Mouse (Mus musculus): ENCODE measurements around the gene Rdh16f1. TPM values are rescaled to one million over a fixed set of nuclear protein-coding genes. Genes with fewer than 3 reads are reported as not detected.
A peak's percentile ranks its signal among the peaks of the same experiment; 100 is the strongest.

Rdh16f1 gene
- total and polyA plus RNA-seq, 3 experiments: not detected

- in situ Hi-C loops (cut with MboI; ENCODE audit: low pct_ligation_motif_present, low pct_unique_long_range_greater_than_20kb, low sequenced_read_pairs) (loop anchor here (5.0 to 25.0 kb wide), 4 partner anchors 34 to 206 kb away; no protein-coding TSS in a partner anchor), dilution Hi-C loops (cut with MboI; ENCODE audit: extremely low pct_ligation_motif_present, extremely low pct_unique_long_range_greater_than_20kb, low sequenced_read_pairs) (no loop called here)
- TF ChIP-seq ETS1 (conservative IDR thresholded peaks at IDR 0.05; ENCODE audit: low read depth, low read length): no peak
- H3K27ac ChIP-seq (ENCODE audit: insufficient read depth, low read depth): no peak overlapping the region
- no peaks in the 10 kb centered on the region for H3K79me2 ChIP-seq (replicated peaks; ENCODE audit: control insufficient read depth, extremely low read depth, insufficient read depth, poor library complexity, severe bottlenecking)
- no peaks in the 10 kb centered on the region for H3K36me3 ChIP-seq (replicated peaks in 1 of 2; ENCODE audit: control insufficient read depth in 1 of 2, insufficient read depth in 1 of 2, low read length in 1 of 2)
- no peak for DNase-seq (ENCODE audit: extremely low read depth)
- no peak overlapping the region for H3K4me3 ChIP-seq (replicated peaks in 1 of 3; ENCODE audit: low read depth in 2 of 3, low read length in 2 of 3, poor library complexity in 1 of 3)
- 0 out of 2 replicates have a peak overlapping the region, but pooled peaks have one; percentile 13 for H3K9ac ChIP-seq (ENCODE audit: insufficient read depth, low read depth)
- H3K4me2 ChIP-seq (ENCODE audit: insufficient read depth, low read depth, poor library complexity, severe bottlenecking): no peak overlapping the region
- H3K27me3 ChIP-seq (replicated peaks): peaks cover 38% of the 10 kb centered on the region
- H3K4me1 ChIP-seq (ENCODE audit: control insufficient read depth in 1 of 2, insufficient read depth in 2 of 2): peaks cover 10 to 14% of the 10 kb centered on the region in 2 experiments
- H3K9me3 ChIP-seq (replicated peaks; ENCODE audit: low read length): no peaks in the 10 kb centered on the region
Observed at GRCm38 (mm10) chr10:127730933-127731310, 28.7 kb upstream of the Rdh16f1 start.

GRCm38 (mm10) chr10:127731397-127731796, 28.2 kb upstream of the Rdh16f1 start:
- Histone ChIP-seq H3K27me3 (replicated peaks) (peaks cover 38% of the 10 kb centered on the region), H3K4me3 (replicated peaks in 1 of 3; ENCODE audit: low read depth in 2 of 3, low read length in 2 of 3, poor library complexity in 1 of 3) (no peak overlapping the region), H3K79me2 (replicated peaks; ENCODE audit: control insufficient read depth, extremely low read depth, insufficient read depth, poor library complexity, severe bottlenecking) (no peaks in the 10 kb centered on the region), H3K4me2 (ENCODE audit: insufficient read depth, low read depth, poor library complexity, severe bottlenecking) (no peak overlapping the region), H3K9ac (ENCODE audit: insufficient read depth, low read depth) (0 out of 2 replicates have a peak overlapping the region, but pooled peaks have one; percentile 13), H3K27ac (ENCODE audit: insufficient read depth, low read depth) (no peak overlapping the region), H3K9me3 (replicated peaks; ENCODE audit: low read length) (no peaks in the 10 kb centered on the region), H3K4me1 (ENCODE audit: control insufficient read depth in 1 of 2, insufficient read depth in 2 of 2) (peaks cover 10 to 14% of the 10 kb centered on the region in 2 experiments), H3K36me3 (replicated peaks in 1 of 2; ENCODE audit: control insufficient read depth in 1 of 2, insufficient read depth in 1 of 2, low read length in 1 of 2) (no peaks in the 10 kb centered on the region)
- dilution Hi-C loops (cut with MboI; ENCODE audit: extremely low pct_ligation_motif_present, extremely low pct_unique_long_range_greater_than_20kb, low sequenced_read_pairs) (no loop called here), in situ Hi-C loops (cut with MboI; ENCODE audit: low pct_ligation_motif_present, low pct_unique_long_range_greater_than_20kb, low sequenced_read_pairs) (loop anchor here (5.0 to 25.0 kb wide), 4 partner anchors 34 to 206 kb away; no protein-coding TSS in a partner anchor)
- TF ChIP-seq ETS1 (conservative IDR thresholded peaks at IDR 0.05; ENCODE audit: low read depth, low read length) (no peak), ZNF384 (IDR thresholded peaks at IDR 0.05; ENCODE audit: low read depth, low read length) (peak; percentile 39; the same call in 1 of the 2 replicates)
- DNase-seq (ENCODE audit: extremely low read depth): peak; percentile 3

- dilution Hi-C loops (cut with MboI; ENCODE audit: extremely low pct_ligation_motif_present, extremely low pct_unique_long_range_greater_than_20kb, low sequenced_read_pairs) (no loop called here), in situ Hi-C loops (cut with MboI; ENCODE audit: low pct_ligation_motif_present, low pct_unique_long_range_greater_than_20kb, low sequenced_read_pairs) (loop anchor here (5.0 to 25.0 kb wide), 4 partner anchors 37 to 203 kb away; no protein-coding TSS in a partner anchor)
- no peaks in the 10 kb centered on the region for H3K9me3 ChIP-seq (replicated peaks; ENCODE audit: low read length)
- peak; percentile 83 for TF ChIP-seq MXI1 (IDR thresholded peaks at IDR 0.05; ENCODE audit: low read depth, low read length)
- no peak for TF ChIP-seq POLR2A (IDR thresholded peaks at IDR 0.05; ENCODE audit: low read depth, low read length)
- TF ChIP-seq SMC3 (IDR thresholded peaks at IDR 0.05; ENCODE audit: low read depth, low read length): peak; percentile 88
- no peak for TF ChIP-seq MAZ (IDR thresholded peaks at IDR 0.05; ENCODE audit: low read depth, low read length)
- peak; percentile 46; the same call in 1 of the 2 replicates for TF ChIP-seq ZC3H11A (IDR thresholded peaks at IDR 0.05; ENCODE audit: low read depth, low read length)
- peak; percentile 17 to 91; a peak in 2 of 4 replicates for TF ChIP-seq CTCF (conservative IDR thresholded peaks at IDR 0.05 in 1 of 2, IDR thresholded peaks at IDR 0.05 in 1 of 2; ENCODE audit: low read depth in 2 of 2, low read length in 2 of 2)
- no peak for TF ChIP-seq EP300 (IDR thresholded peaks at IDR 0.05; ENCODE audit: low read length)
- no peak for TF ChIP-seq IRF4 (IDR thresholded peaks at IDR 0.05; ENCODE audit: low read depth, low read length)
- peak; percentile 98 for TF ChIP-seq BHLHE40 (IDR thresholded peaks at IDR 0.05; ENCODE audit: low read depth, low read length)
- TF ChIP-seq MYC (IDR thresholded peaks at IDR 0.05; ENCODE audit: low read depth, low read length): 0 out of 2 replicates have a peak, but pooled peaks have one; percentile 69
- peak; percentile 90 for TF ChIP-seq RAD21 (IDR thresholded peaks at IDR 0.05; ENCODE audit: low read depth, low read length)
- 0 out of 2 replicates have a peak, but pooled peaks have one; percentile 15 for TF ChIP-seq MAX (IDR thresholded peaks at IDR 0.05; ENCODE audit: low read length)
- H3K27me3 ChIP-seq (replicated peaks): peaks cover 20% of the 10 kb centered on the region
- no peak overlapping the region for H3K4me3 ChIP-seq (replicated peaks in 1 of 3; ENCODE audit: low read depth in 2 of 3, low read length in 2 of 3, poor library complexity in 1 of 3)
- H3K27ac ChIP-seq (ENCODE audit: insufficient read depth, low read depth): no peak overlapping the region
- no peaks in the 10 kb centered on the region for H3K79me2 ChIP-seq (replicated peaks; ENCODE audit: control insufficient read depth, extremely low read depth, insufficient read depth, poor library complexity, severe bottlenecking)
- peaks cover 10 to 24% of the 10 kb centered on the region in 2 experiments; a peak in 3 of 4 replicates for H3K4me1 ChIP-seq (ENCODE audit: control insufficient read depth in 1 of 2, insufficient read depth in 2 of 2)
- H3K4me2 ChIP-seq (ENCODE audit: insufficient read depth, low read depth, poor library complexity, severe bottlenecking): peak overlapping the region; percentile 61; the same call in 1 of the 2 replicates
- peak overlapping the region; percentile 42 for H3K9ac ChIP-seq (ENCODE audit: insufficient read depth, low read depth)
- H3K36me3 ChIP-seq (replicated peaks in 1 of 2; ENCODE audit: control insufficient read depth in 1 of 2, insufficient read depth in 1 of 2, low read length in 1 of 2): no peaks in the 10 kb centered on the region
- DNase-seq (ENCODE audit: extremely low read depth): peak; percentile 31
Observed at GRCm38 (mm10) chr10:127734434-127734833, 25.2 kb upstream of the Rdh16f1 start.

All from CH12.LX (cell line).